Mouse (Mus musculus) small intestine, adult 2 months (tissue): ENCODE data around the gene Ccdc28b.

Experiments
- CTCF ChIP-seq: fragments of 200-500 bp; IDR thresholded peaks from 2 replicates; pipeline ENCODE4 v1.5.1; 2012; ENCODE audit warnings: low read depth, mild to moderate bottlenecking, control low read depth, inconsistent platforms, low read length, moderate library complexity, mixed read lengths; ENCODE audit not compliant: insufficient replicate concordance, insufficient read length; ENCODE audit errors: extremely low read depth
- POLR2A ChIP-seq: fragments of 200-500 bp; IDR thresholded peaks from 2 replicates; pipeline ENCODE4 v1.6.1; 2012; ENCODE audit warnings: low read depth, mild to moderate bottlenecking, control low read depth, inconsistent platforms, low read length, moderate library complexity

GRCm38 (mm10) chr4:129631867-129632266 is 8.1 kb upstream of the Ccdc28b start:
- TF ChIP-seq POLR2A (no peak), CTCF (no peak)
